Mouse (Mus musculus): ENCODE measurements around the gene Gfra1. TPM values are rescaled to one million over a fixed set of nuclear protein-coding genes. Genes with fewer than 3 reads are reported as not detected.

Gene Gfra1
- total and polyA plus RNA-seq, 3 experiments, result not detected

DNA sequence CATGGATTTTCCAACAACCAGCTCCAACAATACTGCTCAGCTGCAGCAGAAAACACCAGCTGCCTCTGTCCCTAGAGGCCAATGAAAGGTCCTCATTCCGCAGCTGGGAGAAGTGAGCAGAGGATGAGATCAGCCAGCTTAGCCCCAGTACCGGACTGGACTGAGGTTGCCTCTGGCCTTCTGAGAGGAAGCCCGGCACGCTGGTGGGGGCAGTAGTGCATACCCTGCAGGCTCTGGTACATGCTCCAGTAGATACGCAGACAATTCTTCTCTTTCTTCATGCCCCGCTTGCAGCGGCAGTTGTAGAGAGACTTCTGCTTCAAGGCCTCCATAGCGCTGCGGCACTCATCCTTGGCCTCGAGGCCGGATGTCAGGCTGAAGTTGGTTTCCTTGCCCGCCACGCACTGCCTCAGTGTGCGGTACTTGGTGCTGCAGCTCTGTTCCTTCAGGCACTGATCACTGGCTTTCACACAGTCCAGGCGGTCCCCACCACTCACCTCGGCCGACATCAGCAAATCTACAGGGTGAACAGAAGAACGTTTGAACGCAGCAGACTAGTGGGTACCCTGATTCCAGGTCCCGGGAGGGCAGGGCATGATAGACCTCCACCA, 2.7 kb downstream of the Gfra1 start:
- no peak for DNase-seq (ENCODE audit: extremely low read depth)
- H3K79me2 ChIP-seq (replicated peaks; ENCODE audit: control insufficient read depth, extremely low read depth, insufficient read depth, poor library complexity, severe bottlenecking), result no peaks in the 10 kb centered on the region
- in situ Hi-C loops (cut with MboI; ENCODE audit: low pct_ligation_motif_present, low pct_unique_long_range_greater_than_20kb, low sequenced_read_pairs), result loop anchor here (25.0 kb wide), 1 partner anchor 391 kb away; no protein-coding TSS in a partner anchor
- H3K27me3 ChIP-seq (replicated peaks), result peaks cover 3% of the 10 kb centered on the region
- H3K9me3 ChIP-seq (replicated peaks; ENCODE audit: low read length), result peaks cover 22% of the 10 kb centered on the region
- no peak overlapping the region for H3K9ac ChIP-seq (ENCODE audit: insufficient read depth, low read depth)
- no peak overlapping the region for H3K4me2 ChIP-seq (ENCODE audit: insufficient read depth, low read depth, poor library complexity, severe bottlenecking)
- dilution Hi-C loops (cut with MboI; ENCODE audit: extremely low pct_ligation_motif_present, extremely low pct_unique_long_range_greater_than_20kb, low sequenced_read_pairs), result no loop called here
- H3K36me3 ChIP-seq (replicated peaks in 1 of 2; ENCODE audit: control insufficient read depth in 1 of 2, insufficient read depth in 1 of 2, low read length in 1 of 2), result no peaks in the 10 kb centered on the region
- no peak overlapping the region for H3K27ac ChIP-seq (ENCODE audit: insufficient read depth, low read depth)
- H3K4me3 ChIP-seq (replicated peaks in 1 of 3; ENCODE audit: low read depth in 2 of 3, low read length in 2 of 3, poor library complexity in 1 of 3), result no peak overlapping the region
- H3K4me1 ChIP-seq (ENCODE audit: control insufficient read depth in 1 of 2, insufficient read depth in 2 of 2), result 0 out of 4 replicates have a peak, but pooled peaks cover 0 to 5% of the 10 kb centered on the region in 2 experiments
- TF ChIP-seq ZKSCAN1 (IDR thresholded peaks at IDR 0.05; ENCODE audit: borderline replicate concordance, low read depth, low read length) (no peak), ETS1 (conservative IDR thresholded peaks at IDR 0.05; ENCODE audit: low read depth, low read length) (no peak), JUN (IDR thresholded peaks at IDR 0.05; ENCODE audit: insufficient read depth, low read depth, low read length) (no peak), TBP (conservative IDR thresholded peaks at IDR 0.05; ENCODE audit: low read depth, low read length) (no peak), CHD2 (IDR thresholded peaks at IDR 0.05; ENCODE audit: low read length) (no peak), UBTF (IDR thresholded peaks at IDR 0.05; ENCODE audit: low read depth, low read length) (no peak), TCF12 (IDR thresholded peaks at IDR 0.05; ENCODE audit: low read depth, low read length) (no peak), USF2 (conservative IDR thresholded peaks at IDR 0.05; ENCODE audit: low read depth, low read length) (no peak), CTCF (conservative IDR thresholded peaks at IDR 0.05 in 1 of 2, IDR thresholded peaks at IDR 0.05 in 1 of 2; ENCODE audit: low read depth in 2 of 2, low read length in 2 of 2) (no peak), RCOR1 (conservative IDR thresholded peaks at IDR 0.05; ENCODE audit: low read depth, low read length) (no peak), NRF1 (IDR thresholded peaks at IDR 0.05; ENCODE audit: low read depth, low read length) (no peak), MAZ (IDR thresholded peaks at IDR 0.05; ENCODE audit: low read depth, low read length) (no peak), IRF4 (IDR thresholded peaks at IDR 0.05; ENCODE audit: low read depth, low read length) (no peak), SIN3A (IDR thresholded peaks at IDR 0.05; ENCODE audit: low read length) (no peak), GABPA (IDR thresholded peaks at IDR 0.05; ENCODE audit: insufficient replicate concordance, low read depth, low read length) (no peak), ZNF384 (IDR thresholded peaks at IDR 0.05; ENCODE audit: low read depth, low read length) (no peak)

DNA sequence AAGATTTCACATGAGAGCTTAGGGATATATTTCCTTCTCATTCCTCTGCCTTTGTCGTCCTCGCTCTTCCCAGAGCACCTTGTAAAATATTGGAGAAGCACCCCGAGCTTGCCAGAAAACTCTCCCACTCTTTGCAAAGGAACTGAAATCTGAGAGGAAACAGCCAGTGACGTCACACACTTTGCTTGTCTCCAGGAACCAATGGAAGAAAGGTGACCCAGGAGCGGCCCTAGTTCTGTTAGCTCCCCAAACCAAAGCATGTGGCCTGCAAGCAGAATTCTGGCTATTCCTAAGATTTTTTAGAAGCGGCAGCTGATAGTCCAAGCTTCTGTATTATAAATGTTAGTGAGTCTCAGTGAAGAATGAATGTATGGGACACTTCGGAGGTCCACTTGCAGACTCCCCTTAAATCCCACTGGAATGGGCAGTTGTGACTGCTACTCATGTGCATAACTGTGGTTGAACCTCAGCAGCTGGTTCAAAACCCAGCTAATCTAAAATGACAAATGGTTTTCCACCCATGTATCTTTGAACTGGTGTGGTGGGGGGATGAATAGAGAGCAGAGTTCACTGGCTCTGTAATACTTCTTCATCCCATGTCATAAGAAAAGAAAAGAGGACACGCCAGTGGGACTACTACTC, 3.4 kb downstream of the Gfra1 start:
- Histone ChIP-seq H3K79me2 (replicated peaks; ENCODE audit: control insufficient read depth, extremely low read depth, insufficient read depth, poor library complexity, severe bottlenecking) (no peaks in the 10 kb centered on the region), H3K4me2 (ENCODE audit: insufficient read depth, low read depth, poor library complexity, severe bottlenecking) (no peak overlapping the region), H3K27ac (ENCODE audit: insufficient read depth, low read depth) (no peak overlapping the region), H3K27me3 (replicated peaks) (peaks cover 5% of the 10 kb centered on the region), H3K9me3 (replicated peaks; ENCODE audit: low read length) (peaks cover 22% of the 10 kb centered on the region), H3K4me1 (ENCODE audit: control insufficient read depth in 1 of 2, insufficient read depth in 2 of 2) (0 out of 4 replicates have a peak, but pooled peaks cover 0 to 5% of the 10 kb centered on the region in 2 experiments), H3K4me3 (replicated peaks in 1 of 3; ENCODE audit: low read depth in 2 of 3, low read length in 2 of 3, poor library complexity in 1 of 3) (no peak overlapping the region), H3K36me3 (replicated peaks in 1 of 2; ENCODE audit: control insufficient read depth in 1 of 2, insufficient read depth in 1 of 2, low read length in 1 of 2) (no peaks in the 10 kb centered on the region), H3K9ac (ENCODE audit: insufficient read depth, low read depth) (no peak overlapping the region)
- in situ Hi-C loops (cut with MboI; ENCODE audit: low pct_ligation_motif_present, low pct_unique_long_range_greater_than_20kb, low sequenced_read_pairs), result loop anchor here (25.0 kb wide), 1 partner anchor 390 kb away; no protein-coding TSS in a partner anchor
- TF ChIP-seq TCF12 (IDR thresholded peaks at IDR 0.05; ENCODE audit: low read depth, low read length) (no peak), RAD21 (IDR thresholded peaks at IDR 0.05; ENCODE audit: low read depth, low read length) (no peak), CHD1 (IDR thresholded peaks at IDR 0.05; ENCODE audit: low read depth, low read length) (no peak), ELF1 (IDR thresholded peaks at IDR 0.05; ENCODE audit: low read depth, low read length) (no peak), KAT2A (IDR thresholded peaks at IDR 0.05; ENCODE audit: insufficient replicate concordance, low read length) (no peak), TBP (conservative IDR thresholded peaks at IDR 0.05; ENCODE audit: low read depth, low read length) (no peak), ZNF384 (IDR thresholded peaks at IDR 0.05; ENCODE audit: low read depth, low read length) (no peak), MXI1 (IDR thresholded peaks at IDR 0.05; ENCODE audit: low read depth, low read length) (no peak), ETS1 (conservative IDR thresholded peaks at IDR 0.05; ENCODE audit: low read depth, low read length) (no peak), CHD2 (IDR thresholded peaks at IDR 0.05; ENCODE audit: low read length) (no peak), SMC3 (IDR thresholded peaks at IDR 0.05; ENCODE audit: low read depth, low read length) (no peak), HCFC1 (IDR thresholded peaks at IDR 0.05; ENCODE audit: low read depth, low read length) (no peak), ZC3H11A (IDR thresholded peaks at IDR 0.05; ENCODE audit: low read depth, low read length) (no peak), USF2 (conservative IDR thresholded peaks at IDR 0.05; ENCODE audit: low read depth, low read length) (no peak), JUND (conservative IDR thresholded peaks at IDR 0.05; ENCODE audit: low read depth, low read length) (no peak), POLR2AphosphoS2 (IDR thresholded peaks at IDR 0.05; ENCODE audit: low read depth, low read length) (no peak)
- dilution Hi-C loops (cut with MboI; ENCODE audit: extremely low pct_ligation_motif_present, extremely low pct_unique_long_range_greater_than_20kb, low sequenced_read_pairs), result no loop called here
- DNase-seq (ENCODE audit: extremely low read depth), result no peak
